Mouse (Mus musculus) embryonic facial prominence, embryonic 11.5 days (tissue): ENCODE measurements around the gene Gbf1. TPM values are rescaled to one million over a fixed set of nuclear protein-coding genes. Genes with fewer than 3 reads are reported as not detected.

Source experiments
- ATAC-seq: fragments of 200-750 bp; cut with Nextera tagmentation; replicated peaks from 2 replicates; pipeline ENCODE4 v1.8.0; 2017; ENCODE audit warnings: low read depth; ENCODE audit not compliant: insufficient number of reproducible peaks, low FRiP score, low TSS enrichment
- DNase-seq: peaks from one replicate; pipeline ENCODE4 v3.0.0-alpha.2; 2015; ENCODE audit warnings: low spot score
- H3K27ac ChIP-seq: fragments of 300-500 bp; sonication (generic); replicated peaks from 2 replicates; pipeline ENCODE4 v1.5.1; 2014; ENCODE audit warnings: mild to moderate bottlenecking, low read depth, low read length, control low read depth
- H3K27me3 ChIP-seq: fragments of 300-500 bp; sonication (generic); 2 replicates; pipeline ENCODE4 v1.6.1; 2014; ENCODE audit warnings: mild to moderate bottlenecking, low read length, moderate library complexity, mixed read lengths; ENCODE audit not compliant: control insufficient read depth, insufficient read depth
- H3K36me3 ChIP-seq: fragments of 300-500 bp; sonication (generic); replicated peaks from 2 replicates; pipeline ENCODE4 v1.6.1; 2014; ENCODE audit warnings: low read depth, mild to moderate bottlenecking, low read length, moderate library complexity, mixed read lengths; ENCODE audit not compliant: control insufficient read depth, insufficient read depth
- H3K4me1 ChIP-seq: fragments of 300-500 bp; sonication (generic); 2 replicates; pipeline ENCODE4 v1.6.1; 2014; ENCODE audit warnings: low read length, mixed read lengths; ENCODE audit not compliant: control insufficient read depth, insufficient read depth
- H3K4me2 ChIP-seq: fragments of 300-500 bp; sonication (generic); 2 replicates; pipeline ENCODE4 v1.6.1; 2014; ENCODE audit warnings: low read depth, mild to moderate bottlenecking, control low read depth, low read length, moderate library complexity
- H3K4me3 ChIP-seq: fragments of 300-500 bp; sonication (generic); 2 replicates; pipeline ENCODE4 v1.5.1; 2014; ENCODE audit warnings: low read depth, low read length, control low read depth
- H3K9ac ChIP-seq: fragments of 300-500 bp; sonication (generic); replicated peaks from 2 replicates; pipeline ENCODE4 v1.6.1; 2014; ENCODE audit warnings: mild to moderate bottlenecking, control low read depth, low read length
- H3K9me3 ChIP-seq: fragments of 300-500 bp; sonication (generic); replicated peaks from 2 replicates; pipeline ENCODE4 v1.6.1; 2016; ENCODE audit warnings: mild to moderate bottlenecking, low read length, inconsistent platforms, mixed read lengths; ENCODE audit not compliant: control insufficient read depth
- WGBS: fragments of 180-500 bp; shearing (Covaris S2); extraction: QIAGEN DNeasy Blood & Tissue Kit; methylation state at CpG from one replicate; pipeline ENCODE4 v1.1.7; 2014; 5-methylcytosine and 5-hydroxymethylcytosine counted together
- polyA plus RNA-seq: library from polyadenylated mRNA; unstranded; fragments of >200 nt; fragmentation: Nextera tagmentation; extraction: Ambion mirVana; gene quantifications from 2 replicates; pipeline ENCODE4 v1.2.1, GENCODE M21; 2014

The Gbf1 gene
- polyA plus RNA-seq, 1 experiment from 2014 or later: 33.4 TPM

DNA sequence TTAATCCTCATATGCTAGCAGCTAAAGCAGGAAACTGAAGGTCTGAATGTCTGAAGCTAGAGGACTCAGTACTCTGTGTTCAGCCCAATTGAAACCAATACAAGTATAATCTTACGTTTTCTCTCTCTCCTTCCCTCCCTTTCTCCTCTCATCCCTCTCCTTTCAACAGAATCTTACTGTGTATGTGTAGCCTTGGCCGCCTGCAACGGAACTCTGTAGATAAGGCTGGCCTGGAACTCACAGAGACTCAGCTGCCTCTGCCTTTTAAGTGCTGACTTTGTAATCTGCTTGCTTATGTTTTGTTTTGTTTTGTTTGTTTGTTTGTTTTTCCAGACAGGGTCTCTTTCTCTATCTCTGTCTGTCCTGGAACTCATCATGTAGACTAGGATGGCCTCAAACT, 74.0 kb downstream of the Gbf1 start:
- Histone ChIP-seq H3K4me3 (no peak overlapping the region), H3K4me2 (no peak overlapping the region), H3K36me3 (no peaks in the 10 kb centered on the region), H3K27ac (no peak overlapping the region), H3K27me3 (no peaks in the 10 kb centered on the region), H3K9ac (no peak overlapping the region), H3K4me1 (no peaks in the 10 kb centered on the region), H3K9me3 (no peaks in the 10 kb centered on the region)
- DNase-seq (no peak), ATAC-seq (no peak)
- WGBS: 86% methylated on average over 3 of the region's 3 CpGs

DNA sequence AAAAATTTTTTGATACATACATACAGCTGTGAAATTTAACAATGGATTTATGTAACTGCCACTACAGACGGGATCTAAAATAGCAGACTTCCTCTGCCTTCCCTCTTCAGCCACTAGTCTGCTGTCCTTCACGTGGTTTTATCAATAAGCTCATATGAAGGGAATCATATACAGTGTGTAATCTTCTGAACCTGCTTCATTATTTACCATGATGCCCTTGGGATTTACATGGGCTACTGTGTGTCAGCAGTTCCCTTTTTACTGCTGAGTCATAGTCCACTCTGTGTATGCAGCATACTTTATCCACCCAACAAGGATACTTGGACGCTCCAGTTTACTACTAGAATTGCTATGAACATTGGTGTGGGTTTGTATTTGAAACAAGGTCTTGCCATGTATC, 75.0 kb downstream of the Gbf1 start:
- DNase-seq (no peak), ATAC-seq (no peak)
- H3K4me1 ChIP-seq: no peaks in the 10 kb centered on the region
- no peaks in the 10 kb centered on the region for H3K27me3 ChIP-seq
- no peaks in the 10 kb centered on the region for H3K9me3 ChIP-seq
- H3K9ac ChIP-seq: no peak overlapping the region
- 92% methylated on average over 3 of the region's 3 CpGs for WGBS
- no peak overlapping the region for H3K4me2 ChIP-seq
- no peaks in the 10 kb centered on the region for H3K36me3 ChIP-seq
- H3K4me3 ChIP-seq: no peak overlapping the region
- H3K27ac ChIP-seq: no peak overlapping the region

DNA sequence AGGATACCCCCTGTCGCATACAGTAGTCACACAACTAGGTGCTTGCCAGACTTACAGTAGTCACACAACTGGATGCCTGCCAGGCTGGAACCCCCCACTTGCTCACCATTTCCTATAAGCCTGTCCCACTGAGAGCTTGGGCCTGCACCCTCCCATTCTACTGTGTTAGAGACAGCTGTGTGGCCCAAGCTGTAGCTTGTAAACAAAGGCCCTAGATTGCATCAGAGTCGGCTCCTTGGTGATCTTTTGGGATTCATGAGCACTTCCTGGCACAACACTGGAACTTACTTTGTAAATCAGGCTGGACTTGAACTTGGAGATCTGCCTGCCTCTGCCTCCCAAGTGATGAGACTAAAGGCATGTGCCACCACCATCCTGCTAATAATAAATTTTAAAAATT, 82.1 kb downstream of the Gbf1 start:
- no peak overlapping the region for H3K4me2 ChIP-seq
- ATAC-seq (no peak), DNase-seq (no peak)
- no peaks in the 10 kb centered on the region for H3K4me1 ChIP-seq
- H3K27me3 ChIP-seq: no peaks in the 10 kb centered on the region
- H3K36me3 ChIP-seq: no peaks in the 10 kb centered on the region
- 84% methylated on average over 2 of the region's 2 CpGs for WGBS
- no peak overlapping the region for H3K9ac ChIP-seq
- H3K9me3 ChIP-seq: no peaks in the 10 kb centered on the region
- H3K27ac ChIP-seq: no peak overlapping the region
- no peak overlapping the region for H3K4me3 ChIP-seq

DNA sequence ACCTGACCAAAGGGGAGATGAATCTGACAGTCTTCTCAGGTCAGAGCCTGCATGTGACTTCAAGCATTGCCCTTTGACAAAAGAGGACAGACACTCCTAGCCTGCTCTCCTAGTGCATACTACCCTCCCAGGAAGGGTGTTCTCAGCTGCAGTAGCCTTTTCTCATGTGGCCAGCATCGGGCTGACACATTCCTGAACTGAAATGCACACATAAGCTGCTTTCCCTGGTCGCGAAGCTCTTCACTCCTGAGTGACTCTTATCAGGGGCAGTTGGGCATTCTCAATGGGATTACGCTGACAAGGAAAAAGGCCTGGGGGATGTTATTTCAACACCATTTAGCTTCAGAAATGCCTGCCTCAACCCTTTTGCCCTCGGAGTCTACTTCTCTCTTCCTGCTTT, 84.3 kb downstream of the Gbf1 start:
- no peaks in the 10 kb centered on the region for H3K27me3 ChIP-seq
- H3K9ac ChIP-seq: no peak overlapping the region
- H3K4me3 ChIP-seq: no peak overlapping the region
- no peaks in the 10 kb centered on the region for H3K9me3 ChIP-seq
- ATAC-seq (no peak), DNase-seq (no peak)
- no peak overlapping the region for H3K4me2 ChIP-seq
- H3K36me3 ChIP-seq: no peaks in the 10 kb centered on the region
- H3K4me1 ChIP-seq: no peaks in the 10 kb centered on the region
- no peak overlapping the region for H3K27ac ChIP-seq
- WGBS: 60% methylated on average over 5 of the region's 5 CpGs

DNA sequence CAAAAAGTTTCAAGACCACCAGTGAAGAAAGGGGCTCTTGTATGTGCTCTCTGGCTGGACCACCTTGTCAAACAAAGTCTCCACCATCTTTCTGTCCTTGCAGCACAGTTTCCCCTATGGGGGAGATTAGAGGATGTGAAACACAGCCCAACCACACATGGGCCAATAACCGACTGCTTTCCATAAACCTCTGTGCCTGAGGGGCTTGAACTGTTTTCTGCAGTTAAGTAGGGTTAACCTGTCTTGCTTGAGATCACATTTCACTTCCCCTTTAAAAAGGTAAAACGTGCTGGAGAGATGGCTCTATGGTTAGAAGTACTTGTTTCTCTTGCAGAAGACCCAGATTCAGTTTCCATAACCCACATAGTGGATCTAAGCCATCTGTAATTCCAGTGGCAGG, 87.9 kb downstream of the Gbf1 start:
- Histone ChIP-seq H3K4me3 (no peak overlapping the region), H3K9ac (no peak overlapping the region), H3K4me1 (no peaks in the 10 kb centered on the region), H3K27me3 (no peaks in the 10 kb centered on the region), H3K27ac (no peak overlapping the region), H3K36me3 (no peaks in the 10 kb centered on the region), H3K4me2 (no peak overlapping the region), H3K9me3 (no peaks in the 10 kb centered on the region)
- WGBS: 33% methylated on average over 2 of the region's 2 CpGs
- ATAC-seq: no peak
- DNase-seq: no peak

DNA sequence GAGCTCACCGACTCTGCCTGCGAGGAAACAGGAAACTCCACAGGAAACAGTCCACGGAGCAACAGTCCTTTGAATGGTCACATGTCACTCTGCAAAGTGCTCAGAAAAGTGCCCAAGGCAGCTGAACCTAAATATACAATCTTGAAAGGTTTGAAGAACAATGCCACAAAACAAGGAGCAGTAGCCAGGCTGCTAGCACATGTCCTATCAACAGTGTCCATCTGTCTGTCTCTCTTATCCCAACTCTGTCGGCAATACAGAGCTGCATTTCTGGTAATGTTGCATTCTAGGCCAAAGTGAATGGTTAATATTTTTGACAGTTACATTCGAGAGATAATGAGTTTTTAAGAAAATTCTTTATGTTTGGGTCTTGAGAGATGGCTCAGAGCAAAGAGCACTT, 90.1 kb downstream of the Gbf1 start:
- Histone ChIP-seq H3K27me3 (no peaks in the 10 kb centered on the region), H3K9ac (no peak overlapping the region), H3K36me3 (no peaks in the 10 kb centered on the region), H3K4me2 (no peak overlapping the region), H3K9me3 (no peaks in the 10 kb centered on the region), H3K4me3 (no peak overlapping the region), H3K4me1 (no peaks in the 10 kb centered on the region), H3K27ac (no peak overlapping the region)
- ATAC-seq (no peak), DNase-seq (no peak)
- WGBS: 65% methylated on average over 5 of the region's 5 CpGs

DNA sequence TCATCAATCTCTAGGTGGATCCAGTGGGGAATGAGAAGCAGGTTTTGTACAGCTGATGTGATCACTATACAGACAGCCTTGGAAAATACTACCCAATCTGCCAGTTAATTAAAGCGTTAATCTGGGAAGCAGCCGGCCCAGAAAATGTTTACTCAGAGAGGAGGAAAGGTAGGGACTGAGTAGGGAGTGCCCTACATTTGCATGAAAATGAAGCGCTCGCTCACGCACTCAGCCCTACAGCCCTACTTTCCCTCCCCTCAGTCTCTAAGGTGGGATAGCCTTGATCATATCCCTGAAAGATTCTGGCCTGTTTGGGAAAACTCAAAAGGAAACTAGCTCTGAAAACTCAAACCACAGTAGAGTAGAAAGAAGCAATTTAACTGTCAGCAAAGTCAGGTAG, 92.3 kb downstream of the Gbf1 start:
- H3K27me3 ChIP-seq: no peaks in the 10 kb centered on the region
- no peak overlapping the region for H3K4me2 ChIP-seq
- no peak overlapping the region for H3K27ac ChIP-seq
- no peaks in the 10 kb centered on the region for H3K4me1 ChIP-seq
- no peaks in the 10 kb centered on the region for H3K9me3 ChIP-seq
- WGBS: 33% methylated on average over 5 of the region's 5 CpGs
- H3K36me3 ChIP-seq: no peaks in the 10 kb centered on the region
- no peak overlapping the region for H3K9ac ChIP-seq
- ATAC-seq: no peak
- DNase-seq: no peak
- H3K4me3 ChIP-seq: no peak overlapping the region

DNA sequence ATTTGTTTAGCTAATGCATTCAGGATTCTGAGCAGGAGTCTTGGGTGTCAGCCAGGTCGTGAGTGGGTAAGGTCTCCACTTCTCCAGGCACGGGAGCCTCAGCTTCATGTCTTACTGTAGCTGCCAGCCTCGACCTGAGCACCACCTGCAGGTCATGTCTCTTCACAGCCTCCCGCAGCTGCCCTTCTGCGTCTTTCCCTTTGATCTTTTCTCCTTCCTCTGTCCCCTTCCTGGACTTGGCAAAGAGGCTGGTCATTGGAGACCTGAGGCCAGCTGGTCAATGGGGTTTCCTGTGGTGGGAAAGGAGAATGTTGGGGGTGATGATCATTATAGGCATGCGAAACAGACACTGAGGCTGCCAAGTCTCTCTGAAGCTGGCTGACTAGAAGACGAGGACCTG, 96.7 kb downstream of the Gbf1 start:
- DNase-seq: no peak
- ATAC-seq: no peak
- no peak overlapping the region for H3K9ac ChIP-seq
- H3K4me2 ChIP-seq: no peak overlapping the region
- no peak overlapping the region for H3K4me3 ChIP-seq
- no peaks in the 10 kb centered on the region for H3K4me1 ChIP-seq
- no peaks in the 10 kb centered on the region for H3K9me3 ChIP-seq
- H3K27me3 ChIP-seq: no peaks in the 10 kb centered on the region
- H3K27ac ChIP-seq: no peak overlapping the region
- H3K36me3 ChIP-seq: no peaks in the 10 kb centered on the region
- WGBS: 41% methylated on average over 7 of the region's 7 CpGs
